Mouse (Mus musculus) myocyte (in vitro differentiated cells): ENCODE measurements around the gene Olfr610. TPM values are rescaled to one million over a fixed set of nuclear protein-coding genes. Genes with fewer than 3 reads are reported as not detected.
"Not testable (repeated sequence)": the region's sequence is repeated elsewhere in the genome, so short reads cannot be mapped to it uniquely, and the experiment has no call there.

ENCODE experiments used
- H3K27me3 ChIP-seq: one replicate; pipeline ENCODE4 v1.6.1; 2011; ENCODE audit not compliant: control insufficient read depth, insufficient read depth, insufficient read length
- H3K36me3 ChIP-seq: one replicate; pipeline ENCODE4 v1.6.1; 2011; ENCODE audit not compliant: control insufficient read depth, insufficient read depth
- H3K4me2 ChIP-seq: one replicate; pipeline ENCODE4 v1.6.1; 2011; ENCODE audit warnings: low read depth, control low read depth
- H3K4me3 ChIP-seq: one replicate; pipeline ENCODE4 v1.5.1; 2011; ENCODE audit warnings: mild to moderate bottlenecking, control low read depth, moderate library complexity
- H3K79me2 ChIP-seq: one replicate; pipeline ENCODE4 v1.6.1; 2011; ENCODE audit not compliant: control insufficient read depth, insufficient read depth
- H3ac ChIP-seq: one replicate; pipeline ENCODE4 v1.6.1; 2011; ENCODE audit not compliant: control insufficient read depth, insufficient read length
- CEBPB ChIP-seq: IDR thresholded peaks from 2 replicates; pipeline ENCODE4 v1.6.1; 2011; ENCODE audit warnings: mild to moderate bottlenecking, moderate library complexity; ENCODE audit not compliant: poor library complexity, insufficient read depth, severe bottlenecking
- E2F4 ChIP-seq: IDR thresholded peaks from one replicate; pipeline ENCODE4 v1.6.1; 2011; ENCODE audit warnings: mild to moderate bottlenecking, control low read depth, moderate library complexity; ENCODE audit not compliant: insufficient read depth
- MAX ChIP-seq: IDR thresholded peaks from one replicate; pipeline ENCODE4 v1.6.1; 2011; ENCODE audit warnings: low read depth, mild to moderate bottlenecking, control low read depth
- MYOD1 ChIP-seq, 3 experiments: IDR thresholded peaks; one replicate each; pipeline ENCODE4 v1.6.1; 2011; ENCODE audit warnings: control low read depth in 2 of 3, low read depth in 2 of 3, mild to moderate bottlenecking in 2 of 3, moderate library complexity in 1 of 3; ENCODE audit not compliant: insufficient read length in 2 of 3, control insufficient read depth in 1 of 3
- MYOG ChIP-seq, 3 experiments: IDR thresholded peaks; one replicate each; pipeline ENCODE4 v1.6.1; 2011; ENCODE audit warnings: control low read depth in 2 of 3, low read depth in 2 of 3, mild to moderate bottlenecking in 2 of 3; ENCODE audit not compliant: insufficient read length in 2 of 3, control insufficient read depth in 1 of 3, insufficient read depth in 1 of 3
- POLR2A ChIP-seq: IDR thresholded peaks from one replicate; pipeline ENCODE4 v1.6.1; 2011; ENCODE audit warnings: low read depth, mild to moderate bottlenecking, control low read depth, moderate library complexity; ENCODE audit not compliant: insufficient read length
- POLR2AphosphoS2 ChIP-seq: IDR thresholded peaks from one replicate; pipeline ENCODE4 v1.6.1; 2011; ENCODE audit warnings: low read depth, control low read depth; ENCODE audit not compliant: insufficient read length
- REST ChIP-seq: IDR thresholded peaks from one replicate; pipeline ENCODE4 v1.6.1; 2011; ENCODE audit warnings: mild to moderate bottlenecking, control low read depth, moderate library complexity; ENCODE audit not compliant: insufficient read depth, insufficient read length
- SRF ChIP-seq: IDR thresholded peaks from one replicate; pipeline ENCODE4 v1.6.1; 2011; ENCODE audit warnings: low read depth; ENCODE audit not compliant: control insufficient read depth, insufficient read length
- TCF12 ChIP-seq: IDR thresholded peaks from one replicate; pipeline ENCODE4 v1.6.1; 2011; ENCODE audit warnings: mild to moderate bottlenecking, control low read depth; ENCODE audit not compliant: poor library complexity, insufficient read depth, severe bottlenecking
- TCF3 ChIP-seq: IDR thresholded peaks from one replicate; pipeline ENCODE4 v1.6.1; 2011; ENCODE audit warnings: low read depth, control low read depth; ENCODE audit not compliant: insufficient read length
- USF1 ChIP-seq: IDR thresholded peaks from one replicate; pipeline ENCODE4 v1.6.1; 2011; ENCODE audit warnings: low read depth, mild to moderate bottlenecking, control low read depth, moderate library complexity
- polyA plus RNA-seq: library from polyadenylated mRNA; unstranded; fragments of >200 nt; fragmentation: generic; extraction: Trizol; gene quantifications from one replicate; pipeline ENCODE4 v1.2.1, GENCODE M21; 2012; ENCODE audit warnings: missing spikeins

The Olfr610 gene
- polyA plus RNA-seq: not detected

DNA sequence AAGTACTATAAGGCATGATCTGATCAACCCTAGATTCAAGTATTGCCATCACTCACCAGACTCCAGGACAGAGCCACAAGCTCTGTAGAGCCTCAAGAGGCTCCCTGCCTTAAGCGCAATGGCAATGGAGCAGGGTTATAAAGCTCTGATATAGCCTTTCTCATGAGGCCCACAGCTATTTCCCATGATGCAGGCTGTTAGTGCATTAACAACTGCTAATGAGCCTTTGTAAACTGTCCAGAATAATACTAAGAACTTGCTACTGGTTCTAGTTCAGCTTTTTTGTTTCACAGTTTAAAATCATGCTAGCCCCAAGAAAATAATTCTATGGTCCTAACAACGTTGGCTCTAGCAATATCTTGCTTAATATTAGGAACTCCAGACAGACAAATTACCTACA is at the start of gene Olfr610:
Gene Olfr610, minus strand, starts transcription at position 101 of the 400 bp plus-strand sequence.
- H3K4me3 ChIP-seq: no peak within 1 kb of the TSS
- no peaks in the 10 kb centered on the region for H3K27me3 ChIP-seq
- no peak within 1 kb of the TSS for H3K4me2 ChIP-seq
- no peak within 1 kb of the TSS for H3ac ChIP-seq
- no peaks in the 10 kb centered on the region for H3K79me2 ChIP-seq
- H3K36me3 ChIP-seq: no peaks in the 10 kb centered on the region
- no peak for TF ChIP-seq SRF
- no peak for TF ChIP-seq TCF3
- TF ChIP-seq TCF12: no peak
- no peak for TF ChIP-seq E2F4
- no peak for TF ChIP-seq MAX
- no peak for TF ChIP-seq USF1
- TF ChIP-seq MYOD1 (IDR thresholded peaks at IDR 0.05; ENCODE audit: control insufficient read depth in 1 of 3, insufficient read length in 2 of 3, low read depth in 2 of 3): no peak
- no peak for TF ChIP-seq POLR2A

- Histone ChIP-seq H3K27me3 (no peaks in the 10 kb centered on the region), H3K36me3 (no peaks in the 10 kb centered on the region)
- TF ChIP-seq POLR2AphosphoS2 (no peak), USF1 (no peak), MYOD1 (IDR thresholded peaks at IDR 0.05; ENCODE audit: control insufficient read depth in 1 of 3, insufficient read length in 2 of 3, low read depth in 2 of 3) (no peak), POLR2A (no peak), REST (no peak), SRF (no peak), TCF12 (no peak), TCF3 (no peak), CEBPB (no peak), E2F4 (no peak), MYOG (IDR thresholded peaks at IDR 0.05; ENCODE audit: control insufficient read depth in 1 of 3, insufficient read depth in 1 of 3, insufficient read length in 2 of 3, low read depth in 2 of 3) (no peak)
Measured at GRCm38 (mm10) chr7:103555779-103556178, 43.9 kb upstream of the Olfr610 start, which contains the start of gene Olfr615. Gene Olfr615 (plus strand): TSS chr7:103556079.

DNA sequence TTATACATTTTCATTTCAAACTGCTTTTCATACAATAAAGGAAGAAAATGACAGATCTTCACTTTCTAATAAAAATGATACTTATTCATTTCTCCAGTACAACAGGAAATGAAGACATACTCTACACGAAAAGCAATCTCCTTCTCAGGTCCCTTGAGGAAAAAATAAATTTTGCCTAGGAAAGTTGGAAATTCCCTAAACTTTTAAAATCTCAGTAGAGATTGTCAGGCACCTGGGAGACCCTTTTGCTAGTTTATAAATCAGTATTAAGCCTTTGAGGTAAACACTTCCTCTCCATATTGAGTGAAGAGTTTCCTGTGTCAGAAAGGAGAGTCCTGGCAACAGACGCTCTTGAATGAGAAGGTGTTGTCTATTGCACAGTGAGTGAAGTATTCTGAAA is 35.9 kb upstream of the Olfr610 start, which contains the start of gene Olfr613:
Gene Olfr613, plus strand, starts transcription at position 301 of the 400 bp plus-strand sequence.
- no peaks in the 10 kb centered on the region for H3K27me3 ChIP-seq
- no peaks in the 10 kb centered on the region for H3K36me3 ChIP-seq
- no peak within 1 kb of the TSS for H3K4me2 ChIP-seq
- no peaks in the 10 kb centered on the region for H3K79me2 ChIP-seq
- H3ac ChIP-seq: no peak within 1 kb of the TSS
- no peak within 1 kb of the TSS for H3K4me3 ChIP-seq
- TF ChIP-seq POLR2A (no peak), SRF (no peak)

More at GRCm38 (mm10) chr7:103555779-103556178, 43.9 kb upstream of the Olfr610 start, which contains the start of gene Olfr615:
- no peak within 1 kb of the TSS for H3K4me2 ChIP-seq
- no peak within 1 kb of the TSS for H3K4me3 ChIP-seq
- H3ac ChIP-seq: no peak within 1 kb of the TSS
- no peaks in the 10 kb centered on the region for H3K79me2 ChIP-seq

- H3K36me3 ChIP-seq, H3K79me2 ChIP-seq, H3K27me3 ChIP-seq, H3K4me3 ChIP-seq, H3K4me2 ChIP-seq, H3ac ChIP-seq: not testable (repeated sequence)
Measured at GRCm38 (mm10) chr7:103542617-103543016, 30.7 kb upstream of the Olfr610 start, which contains the start of gene Olfr612. Gene Olfr612 (minus strand): TSS chr7:103542717.

DNA sequence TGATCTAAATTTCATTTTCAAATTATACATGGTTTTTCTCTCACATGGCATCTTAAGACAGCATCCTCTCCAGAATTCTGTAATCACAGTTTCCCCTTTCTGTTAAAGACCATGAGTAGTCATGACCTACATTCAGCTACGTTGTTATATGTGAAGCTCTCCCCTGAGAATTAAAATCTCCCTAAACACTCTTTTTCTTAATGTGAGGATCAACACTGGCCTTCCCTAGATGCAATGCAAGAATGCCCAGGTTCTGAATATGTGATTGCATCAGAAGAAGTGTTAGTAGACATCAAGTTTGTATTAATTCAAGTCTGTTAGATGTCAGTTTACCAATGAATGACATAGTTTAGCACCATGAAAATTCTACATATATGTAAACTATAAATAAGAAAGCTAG is 8.8 kb upstream of the Olfr610 start, which contains the start of gene Olfr611:
Gene Olfr611, minus strand, starts transcription at position 101 of the 400 bp plus-strand sequence.
- not testable (repeated sequence) for H3K4me2 ChIP-seq, H3K36me3 ChIP-seq, H3K4me3 ChIP-seq, H3K79me2 ChIP-seq, H3ac ChIP-seq, H3K27me3 ChIP-seq

DNA sequence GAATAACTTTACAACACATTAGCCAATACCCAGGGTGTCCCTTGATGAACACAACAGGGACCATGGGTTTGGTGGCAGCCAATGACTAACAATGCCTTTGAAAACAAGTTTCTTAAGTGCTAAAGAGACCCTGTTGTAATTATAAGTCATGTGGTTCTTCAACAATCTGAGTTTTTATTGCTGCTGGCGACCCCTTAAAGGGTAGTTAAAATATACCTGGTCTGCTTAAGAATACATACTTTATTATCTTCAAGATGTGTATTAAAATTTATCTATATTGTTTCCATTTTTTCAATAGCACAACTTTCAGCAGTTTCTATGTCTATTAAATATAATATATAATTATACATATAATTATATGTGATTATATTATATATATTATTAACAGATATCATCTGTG is 14.0 kb downstream of the Olfr610 start, which contains the start of gene Olfr609:
Gene Olfr609, minus strand, starts transcription at position 101 of the 400 bp plus-strand sequence.
- H3K4me3 ChIP-seq: no peak within 1 kb of the TSS
- H3K4me2 ChIP-seq: no peak within 1 kb of the TSS
- no peaks in the 10 kb centered on the region for H3K79me2 ChIP-seq
- H3K27me3 ChIP-seq: no peaks in the 10 kb centered on the region
- no peaks in the 10 kb centered on the region for H3K36me3 ChIP-seq
- TF ChIP-seq TCF3 (no peak), POLR2A (no peak), POLR2AphosphoS2 (no peak), TCF12 (no peak), MYOD1 (IDR thresholded peaks at IDR 0.05; ENCODE audit: control insufficient read depth in 1 of 3, insufficient read length in 2 of 3, low read depth in 2 of 3) (no peak), E2F4 (no peak), MYOG (IDR thresholded peaks at IDR 0.05; ENCODE audit: control insufficient read depth in 1 of 3, insufficient read depth in 1 of 3, insufficient read length in 2 of 3, low read depth in 2 of 3) (no peak), SRF (no peak)
- no peak within 1 kb of the TSS for H3ac ChIP-seq

DNA sequence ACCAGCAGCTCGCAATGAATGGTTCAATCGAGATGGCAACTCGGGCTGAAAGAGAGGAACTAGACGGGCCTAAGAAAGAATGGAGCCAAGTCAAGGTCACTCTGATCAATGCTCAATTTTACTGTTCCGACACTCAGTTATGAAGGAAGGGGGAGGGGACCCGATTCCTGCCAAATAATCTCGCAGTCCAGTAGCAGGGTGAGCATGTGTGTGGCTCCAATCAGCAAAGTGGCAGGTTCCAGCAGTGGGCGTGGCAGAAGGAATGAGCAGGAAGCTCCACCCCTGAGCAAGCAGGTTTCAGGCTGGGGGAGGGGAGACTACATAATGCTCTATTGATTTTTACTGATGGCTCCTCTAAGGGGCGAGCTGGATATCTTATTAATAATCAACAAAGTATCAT is 34.8 kb downstream of the Olfr610 start:
- not testable (repeated sequence) for H3K4me3 ChIP-seq, H3K36me3 ChIP-seq, H3ac ChIP-seq, H3K27me3 ChIP-seq, H3K4me2 ChIP-seq, H3K79me2 ChIP-seq
